Mouse (Mus musculus) brain, embryonic 14.5 days (tissue): ENCODE measurements around the gene Nxf1.

Source experiments
- CTCF ChIP-seq: fragments of 200-500 bp; IDR thresholded peaks from 2 replicates; pipeline ENCODE4 v1.5.1; 2012; ENCODE audit warnings: inconsistent platforms, mild to moderate bottlenecking, moderate library complexity, borderline replicate concordance; ENCODE audit not compliant: insufficient read depth, insufficient read length; ENCODE audit errors: extremely low read depth
- POLR2A ChIP-seq: fragments of 200-500 bp; IDR thresholded peaks from 2 replicates; pipeline ENCODE4 v1.6.1; 2012; ENCODE audit warnings: mild to moderate bottlenecking, inconsistent platforms, borderline replicate concordance; ENCODE audit not compliant: poor library complexity, insufficient read depth, insufficient read length, severe bottlenecking; ENCODE audit errors: extremely low read depth

DNA sequence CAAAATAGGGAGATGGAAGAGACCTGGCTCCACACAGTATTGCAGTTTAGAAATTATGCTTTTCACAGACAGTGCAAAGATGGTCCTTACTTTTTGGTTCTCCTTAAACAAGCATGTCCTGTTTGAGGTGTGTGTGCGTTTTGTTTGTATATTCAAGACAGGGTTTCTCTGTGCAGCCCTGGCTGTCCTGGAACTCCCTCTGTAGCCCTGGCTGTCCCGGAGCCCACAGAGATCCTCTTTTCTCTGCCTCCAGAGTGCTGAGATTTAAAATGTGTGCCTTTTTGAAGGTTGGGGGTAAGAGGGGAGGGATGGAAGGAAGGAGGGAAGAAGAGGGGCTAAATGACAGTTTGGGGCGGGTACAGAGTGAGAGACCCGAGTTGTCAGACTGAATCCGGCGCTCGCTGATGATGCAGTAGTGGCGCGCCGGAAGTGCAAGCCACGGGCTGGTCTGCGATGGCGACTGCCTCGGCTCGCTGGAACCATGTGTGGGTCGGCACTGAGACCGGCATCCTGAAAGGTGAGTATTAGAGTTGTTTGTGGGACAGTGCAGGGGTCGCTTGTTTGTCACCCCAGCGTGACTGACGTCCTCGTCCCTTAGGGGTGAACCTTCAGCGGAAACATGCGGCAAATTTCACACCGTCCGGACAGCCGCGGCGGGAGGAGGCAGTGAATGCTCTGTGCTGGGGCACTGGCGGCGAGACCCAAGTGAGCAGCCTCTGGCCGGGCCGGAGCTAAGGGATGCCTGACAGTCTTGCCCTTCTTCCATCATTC, 21.3 kb upstream of the Nxf1 start, which contains the start of gene Wdr74:
- TF ChIP-seq POLR2A (peak; percentile 74; the same call in 1 of the 2 replicates), CTCF (no peak)
